Mouse (Mus musculus) retina, postnatal 1 day (tissue): ENCODE results near the gene Nek8.
A peak's percentile ranks its signal among the peaks of the same experiment; 100 is the strongest.

ENCODE experiments used
- DNase-seq: peaks from one replicate; pipeline ENCODE4 v3.0.0-alpha.2; 2012

Gene Nek8

DNA sequence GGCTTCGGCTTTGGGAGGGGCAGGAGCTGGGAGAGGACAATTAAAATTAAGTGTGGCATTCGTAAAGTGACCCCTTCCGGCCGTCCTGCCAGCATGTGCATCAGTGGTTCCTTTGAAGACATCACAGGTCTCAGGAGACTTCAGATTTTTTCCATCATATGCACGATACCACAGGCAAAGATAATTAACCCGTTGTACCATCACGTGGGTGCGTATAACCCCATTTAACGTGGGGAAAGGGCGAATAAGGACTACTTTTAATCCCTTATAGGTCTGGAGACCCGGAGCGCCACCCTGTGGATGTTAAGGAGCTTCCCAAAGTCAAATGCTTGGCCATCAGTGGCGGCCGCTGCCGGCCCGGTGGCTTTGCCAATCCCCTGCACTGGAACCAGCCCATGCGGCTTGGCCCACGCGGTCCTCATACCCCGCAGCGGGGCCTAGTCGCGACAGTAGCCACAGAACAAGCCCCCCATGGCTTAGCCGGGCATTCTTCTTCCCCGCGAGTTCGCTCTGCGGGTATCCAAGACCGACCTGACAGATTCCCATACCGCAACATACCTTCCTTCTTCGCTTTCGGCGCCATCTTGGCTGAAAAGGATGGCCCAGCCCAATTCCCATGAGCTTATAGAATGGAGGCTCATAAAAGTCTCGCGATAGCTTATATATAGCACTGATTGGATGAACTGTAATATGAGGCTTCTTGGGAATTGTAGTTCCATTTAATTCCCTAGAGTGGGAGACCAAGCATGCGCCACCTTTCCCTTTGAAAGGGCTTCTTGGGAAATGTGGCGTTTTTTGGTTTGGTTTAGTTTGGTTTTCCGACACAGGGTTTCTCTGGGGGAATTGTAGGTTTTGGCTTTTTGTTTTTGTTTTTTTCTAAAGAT is 6.7 kb upstream of the Nek8 start, which contains the start of gene Rpl23a:
TSS of gene Rpl23a (minus strand) at position 624 of the 884 bp plus-strand sequence.
- peak; percentile 98 for DNase-seq

DNA sequence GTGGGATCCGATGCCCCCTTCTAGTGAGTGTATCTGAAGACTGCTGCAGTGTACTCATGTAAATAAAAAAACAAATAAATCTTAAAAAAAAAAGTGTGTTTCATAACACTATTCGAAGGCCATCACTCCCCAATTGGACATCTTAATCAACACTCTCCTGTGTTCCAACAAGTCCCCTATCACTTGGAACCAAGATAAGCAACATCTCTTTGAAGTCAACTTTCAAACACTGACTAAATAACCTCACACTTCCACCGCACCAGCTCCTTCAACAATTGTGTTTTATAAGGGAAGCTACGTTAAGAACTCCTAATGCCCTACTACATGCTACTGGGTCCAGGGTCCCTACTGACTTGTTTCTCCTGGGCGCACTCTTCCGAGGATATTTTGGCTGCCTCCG is 6.0 kb upstream of the Nek8 start:
- no peak for DNase-seq

DNA sequence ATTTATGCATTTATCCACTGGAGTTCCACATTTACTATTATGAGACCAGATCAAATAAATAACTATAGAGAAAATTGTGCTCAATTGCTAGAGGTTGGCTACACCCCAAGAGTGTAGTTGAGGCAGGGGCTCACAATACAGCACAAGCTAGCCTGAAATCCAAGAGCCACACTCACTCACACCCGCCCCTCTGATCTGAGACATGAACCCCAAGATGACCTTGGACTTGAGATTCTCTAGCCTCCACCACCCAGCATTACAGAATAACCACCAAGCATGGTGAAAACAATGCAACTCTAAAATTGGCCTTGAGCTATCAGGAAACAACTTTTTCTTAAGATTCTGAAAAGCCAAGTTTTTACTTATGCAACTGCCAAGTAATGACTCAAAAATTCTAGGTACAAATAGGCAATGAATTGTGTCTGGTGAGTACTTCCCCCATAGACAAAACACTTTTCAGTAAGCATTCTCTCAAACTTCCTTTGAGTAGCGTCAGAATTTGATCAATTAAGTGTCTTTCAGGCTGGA is 5.4 kb upstream of the Nek8 start:
- DNase-seq = no peak

DNA sequence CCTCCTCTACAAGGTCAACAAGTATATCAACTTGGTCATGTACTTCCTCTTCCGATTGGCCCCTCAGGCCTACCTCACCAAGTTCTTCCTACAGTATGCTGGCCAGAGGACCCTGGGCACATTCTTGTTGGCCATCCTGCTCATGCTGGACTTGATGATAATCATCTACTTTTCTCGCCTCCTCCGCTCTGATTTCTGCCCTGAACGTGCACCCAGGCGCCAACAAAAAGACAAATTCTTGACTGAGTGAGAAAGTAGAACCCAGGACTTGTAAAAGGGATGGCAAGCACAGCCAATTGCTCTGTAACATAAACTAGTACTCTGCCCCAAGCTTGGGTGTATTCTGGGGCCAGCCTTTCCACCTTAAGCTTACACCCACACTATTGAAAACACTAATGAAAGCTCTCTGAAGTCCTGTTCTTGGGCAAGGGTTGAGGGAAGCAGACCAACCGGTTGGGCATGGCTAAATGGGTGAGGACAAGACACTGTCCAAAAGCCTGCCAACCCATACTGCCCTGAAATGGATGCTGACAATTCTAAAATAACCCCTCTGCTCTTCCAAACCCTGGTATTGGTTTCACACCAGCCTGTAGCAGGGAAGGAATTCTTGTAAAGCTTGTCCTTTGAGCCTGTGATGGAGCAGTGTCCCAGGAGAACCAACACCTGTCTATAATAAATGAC is 3.7 kb upstream of the Nek8 start:
- DNase-seq = no peak

DNA sequence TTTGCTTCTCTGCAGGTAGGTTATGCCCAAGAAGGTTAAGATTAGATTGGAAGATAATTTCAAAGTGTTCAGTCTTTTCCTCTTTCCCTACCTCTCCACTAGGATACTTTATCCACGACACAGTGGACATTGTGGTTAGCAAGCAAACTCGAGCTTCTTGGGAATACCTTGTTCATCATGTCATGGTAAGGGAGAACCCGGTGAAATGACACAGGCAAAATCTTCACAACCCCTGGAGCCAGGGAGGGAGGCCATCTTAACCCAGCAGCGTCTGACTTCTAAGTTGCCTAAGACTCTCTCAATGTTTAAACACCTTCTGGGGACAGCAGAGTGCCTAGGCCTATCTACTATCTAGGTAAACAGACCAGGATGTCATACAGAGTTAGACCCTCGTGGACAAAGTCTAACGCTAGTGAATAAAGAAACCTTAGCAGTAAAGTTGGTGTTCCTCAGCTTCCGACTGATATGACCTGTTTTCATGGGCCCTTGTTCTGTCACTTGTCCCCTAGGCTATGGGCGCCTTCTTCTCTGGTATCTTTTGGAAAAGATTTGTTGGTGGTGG is 3.0 kb upstream of the Nek8 start:
- DNase-seq = no peak

DNA sequence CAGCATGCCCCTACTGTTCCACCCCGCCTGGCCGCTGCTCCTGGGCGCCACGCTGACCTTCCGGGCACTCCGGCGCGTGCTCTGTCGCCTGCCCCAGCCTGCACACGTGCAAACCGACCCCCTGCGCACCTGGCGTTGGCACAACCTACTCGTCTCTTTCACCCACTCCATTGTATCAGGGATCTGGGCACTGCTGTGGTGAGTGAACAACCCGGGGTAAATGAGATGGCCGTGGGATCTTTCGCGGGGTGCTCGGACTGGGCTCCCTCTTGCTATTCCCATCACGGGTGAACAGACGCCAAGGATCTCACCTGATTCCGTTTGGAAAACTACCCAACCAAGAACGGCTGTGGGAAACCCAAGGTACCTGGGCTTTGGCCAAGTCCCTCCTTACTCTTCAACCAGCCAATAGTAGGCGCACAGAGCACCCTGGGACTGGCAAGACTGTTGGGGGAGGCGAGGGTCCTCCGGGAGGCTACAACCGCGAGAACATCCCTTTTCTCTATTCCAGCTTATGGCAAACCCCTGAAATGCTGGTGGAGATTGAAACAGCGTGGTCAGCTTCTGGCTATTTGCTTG is 2.5 kb upstream of the Nek8 start:
- peak; percentile 69 for DNase-seq

DNA sequence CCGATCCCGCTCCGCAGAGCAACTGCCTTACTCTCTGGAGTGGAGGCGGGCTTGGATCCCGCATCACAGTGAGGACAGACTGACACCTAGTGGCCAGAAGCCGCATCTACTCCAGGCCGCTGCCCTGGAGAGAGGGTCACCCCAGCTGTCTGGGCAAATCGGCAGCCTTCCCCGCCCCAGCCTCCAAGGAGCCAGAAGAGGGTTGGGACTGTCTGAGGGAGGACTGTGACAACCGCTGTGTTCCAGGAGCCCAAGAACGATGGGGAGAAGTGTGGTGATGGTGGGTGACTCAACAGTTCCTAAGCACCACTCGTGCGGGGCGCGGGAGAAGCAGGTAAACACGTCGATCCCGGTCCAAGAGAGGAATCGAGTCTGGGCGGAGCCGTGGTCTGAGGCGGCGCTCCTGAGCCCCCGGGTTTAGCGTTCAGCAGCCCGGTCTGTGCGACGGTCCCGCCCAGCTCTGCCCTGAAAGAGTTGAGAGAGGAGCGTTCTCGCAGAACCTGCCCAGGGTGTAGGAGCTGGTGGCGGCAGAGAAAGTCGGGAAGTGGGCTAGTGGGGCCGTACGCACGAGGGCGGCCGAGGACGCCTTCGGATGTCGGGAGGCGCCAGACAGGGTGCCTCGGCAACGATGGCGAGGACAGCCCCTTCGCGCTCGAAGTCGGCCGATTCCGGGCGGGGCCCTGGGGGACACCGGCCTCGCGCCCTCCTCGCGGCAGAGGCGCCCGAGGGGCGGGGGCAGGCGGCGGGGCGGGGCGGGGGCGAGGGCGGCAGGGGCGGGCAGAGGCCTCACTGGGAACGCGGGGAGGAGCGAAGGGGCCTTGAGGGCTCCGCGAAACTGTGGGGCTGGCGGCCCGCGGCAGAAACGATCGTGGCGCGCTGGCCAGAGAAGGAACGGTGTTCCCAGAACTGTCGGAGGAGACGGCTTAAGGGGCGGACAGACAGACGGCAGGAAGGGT is 1.7 kb upstream of the Nek8 start:
- DNase-seq = peak; percentile 96

DNA sequence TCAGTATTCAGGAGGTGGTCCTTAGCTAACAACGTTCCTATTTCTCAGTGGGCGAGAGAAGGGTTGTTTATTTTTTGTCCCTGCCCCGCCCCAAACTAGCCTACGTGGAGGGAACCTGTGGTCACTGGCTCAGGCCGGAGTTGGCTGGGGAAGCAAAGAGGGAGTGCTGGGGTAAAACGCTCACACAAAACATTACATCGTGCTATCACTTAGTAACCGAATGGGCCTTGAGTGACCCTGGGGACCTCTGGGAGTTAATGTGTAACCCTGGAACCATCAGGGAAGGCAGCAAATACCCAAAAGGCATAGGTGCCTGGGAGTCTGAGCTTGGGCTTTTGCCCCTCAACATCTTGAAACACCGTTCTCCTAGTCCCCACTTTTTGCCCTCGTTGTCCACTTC is 962 bp upstream of the Nek8 start:
- DNase-seq = no peak

DNA sequence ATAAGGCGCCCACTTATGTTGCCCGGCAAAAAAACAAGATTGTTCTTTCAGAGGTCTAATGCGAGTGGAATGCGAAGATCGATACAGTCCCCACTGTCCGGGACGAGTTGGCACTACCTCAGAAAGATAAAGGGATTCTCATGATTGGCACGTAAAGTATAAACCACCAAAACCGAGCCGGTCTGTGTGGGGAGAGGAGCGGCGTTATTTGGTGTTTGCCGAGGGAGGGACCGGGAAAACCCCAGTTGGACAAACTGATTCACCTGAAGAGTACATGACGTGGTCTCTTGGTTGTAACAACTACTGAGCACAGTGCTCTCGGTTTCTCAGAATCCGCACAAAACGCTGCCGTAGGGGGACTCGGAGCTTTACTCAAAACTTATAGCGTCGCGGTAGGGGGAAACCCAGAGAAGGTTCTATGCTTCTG is 443 bp upstream of the Nek8 start:
- no peak for DNase-seq

DNA sequence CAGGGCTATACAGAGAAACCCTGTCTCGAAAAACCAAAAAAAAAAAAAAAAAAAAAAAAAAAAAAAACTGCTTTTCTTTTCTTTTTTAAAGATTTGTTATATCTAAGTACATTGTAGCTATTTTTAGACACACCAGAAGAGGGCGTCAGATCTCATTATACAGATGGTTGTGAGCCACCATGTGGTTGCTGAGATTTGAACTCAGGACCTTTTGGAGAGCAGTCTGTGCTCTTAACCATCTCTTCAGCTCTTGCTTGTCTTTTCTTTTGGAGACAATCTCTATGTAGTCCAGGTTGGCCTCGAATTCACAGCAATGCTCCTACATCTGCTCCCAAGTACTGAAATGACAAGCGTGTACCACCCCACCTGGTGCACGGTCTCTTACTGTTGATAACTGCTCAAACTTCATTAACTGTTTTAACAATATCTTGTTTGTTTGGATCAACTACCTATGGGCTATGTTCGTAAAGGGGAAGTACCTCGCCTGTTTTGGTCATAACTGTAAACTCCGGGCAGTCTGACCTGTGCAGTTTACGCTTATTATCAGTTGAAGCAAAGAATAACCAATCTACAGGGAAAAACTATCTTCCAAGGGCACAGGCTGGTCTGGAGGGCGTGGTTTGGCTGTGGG is 589 bp downstream of the Nek8 start:
- no peak for DNase-seq

DNA sequence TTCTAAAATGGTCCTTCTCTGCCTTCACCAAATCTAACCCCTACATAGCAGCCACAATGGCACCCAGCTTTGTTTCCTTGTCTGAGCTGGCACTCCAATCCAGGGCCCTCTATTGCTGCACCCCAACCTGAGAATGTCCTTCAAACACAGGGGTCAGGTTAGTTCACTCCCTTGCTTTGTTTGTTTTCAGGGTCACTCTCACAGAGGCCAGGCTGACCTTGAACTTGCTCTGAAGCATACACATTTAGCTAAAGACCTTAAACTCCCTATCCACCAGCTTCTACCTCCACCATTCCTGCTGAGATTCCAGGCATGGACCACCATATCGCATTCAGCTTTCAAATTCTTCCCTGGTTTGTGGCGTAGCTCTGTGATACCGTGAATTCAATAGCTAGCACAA is 2.0 kb downstream of the Nek8 start:
- DNase-seq = no peak

DNA sequence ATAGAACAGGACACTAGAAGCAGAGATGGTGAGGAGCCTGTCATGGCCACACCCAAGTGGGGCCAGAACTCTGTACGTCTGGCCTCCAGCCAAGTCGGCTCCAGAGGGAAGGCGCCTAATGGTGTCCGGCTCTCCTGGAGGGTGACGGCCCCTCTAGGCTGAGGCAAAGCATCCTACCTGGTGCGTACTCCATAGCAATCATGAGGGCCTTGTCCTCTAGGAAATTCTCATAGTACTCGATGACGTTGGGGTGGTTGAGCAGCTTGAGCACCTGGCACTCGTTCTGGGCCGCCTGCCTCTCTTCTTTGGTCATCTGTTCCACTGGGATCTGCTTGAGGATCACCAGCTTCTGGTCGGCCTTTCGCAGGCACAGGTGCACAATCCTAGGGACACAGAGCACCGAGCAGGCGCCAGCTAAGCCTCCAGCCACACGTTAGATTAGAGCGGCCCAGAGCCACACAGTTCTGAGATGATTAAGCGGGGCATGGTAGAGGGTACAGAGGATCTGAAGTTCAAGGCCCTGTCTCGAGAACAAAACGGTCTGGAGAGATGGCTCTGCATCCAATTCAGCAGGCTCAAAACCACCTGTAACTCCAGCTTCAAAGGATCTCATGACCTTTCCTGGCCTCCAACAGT is 3.6 kb downstream of the Nek8 start:
- DNase-seq = no peak

DNA sequence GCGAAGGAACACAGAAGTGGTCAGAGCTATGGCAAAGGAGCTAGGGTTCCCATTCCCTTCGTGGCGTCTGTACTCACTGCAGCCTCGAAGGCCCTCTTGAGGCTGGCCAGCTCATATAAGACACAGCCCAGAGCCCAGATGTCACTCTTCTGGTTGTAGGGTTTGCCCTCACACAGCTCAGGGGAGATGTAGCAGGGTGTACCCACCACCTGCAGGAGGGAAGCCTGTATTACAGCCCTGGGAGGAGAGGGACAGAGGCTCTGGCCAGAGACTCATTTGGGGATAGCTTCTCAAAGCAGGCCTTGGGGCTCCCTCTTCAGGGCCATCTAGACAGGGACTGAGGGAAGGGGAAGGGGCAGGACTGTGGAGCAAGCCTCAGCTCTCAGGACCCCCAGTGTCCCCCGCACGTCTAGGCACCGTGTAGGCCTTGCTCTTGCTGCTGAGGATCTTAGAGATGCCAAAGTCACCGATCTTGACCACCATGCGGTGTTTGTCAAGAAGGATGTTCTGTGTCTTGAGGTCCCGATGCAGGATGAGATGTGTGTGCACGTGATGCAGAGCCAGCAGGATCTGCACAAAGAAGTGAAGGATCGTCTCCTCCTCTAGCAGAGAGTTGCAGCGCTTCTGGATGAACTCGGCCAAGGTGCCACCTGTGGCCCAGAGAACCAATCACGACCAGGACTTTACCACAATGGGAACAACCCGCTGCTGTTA is 4.3 kb downstream of the Nek8 start:
- no peak for DNase-seq

DNA sequence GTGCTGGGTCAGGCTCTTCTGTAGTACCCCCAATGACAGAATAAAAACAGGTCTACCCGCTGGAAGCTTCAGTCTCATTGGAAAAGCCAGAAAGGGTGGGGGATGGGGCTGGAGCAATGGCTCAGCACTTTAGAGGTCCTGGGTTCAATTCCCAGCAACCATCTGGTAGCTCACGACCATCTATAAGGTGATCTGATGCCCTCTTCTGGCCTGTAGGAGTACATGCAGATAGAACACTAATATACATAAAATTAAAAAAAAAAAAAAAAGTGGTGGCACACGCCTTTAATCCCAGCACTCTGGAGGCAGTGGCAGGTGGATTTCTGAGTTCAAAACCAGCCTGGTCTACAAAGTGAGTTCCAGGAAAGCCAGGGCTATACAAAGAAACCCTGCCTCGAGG is 5.1 kb downstream of the Nek8 start:
- DNase-seq = no peak

DNA sequence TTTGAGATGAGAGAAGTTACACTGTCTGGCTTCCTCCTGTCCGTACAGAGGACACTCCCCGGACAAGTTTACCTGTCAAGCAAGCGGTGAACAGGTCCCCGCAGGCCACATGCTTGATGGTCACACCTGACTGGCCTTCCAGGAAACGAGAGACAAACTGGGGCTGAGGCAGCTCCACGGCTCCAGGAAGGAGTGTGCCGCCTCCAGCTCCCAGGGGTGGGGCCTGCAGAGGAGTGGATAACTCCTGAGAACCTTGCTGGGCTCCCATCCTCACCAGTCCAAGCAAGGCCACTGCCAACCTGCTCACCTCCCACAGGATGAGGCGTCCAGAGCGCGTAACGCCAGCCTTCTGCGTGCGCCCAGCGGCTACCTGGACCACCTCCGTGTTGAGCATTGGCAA is 6.2 kb downstream of the Nek8 start:
- no peak for DNase-seq

DNA sequence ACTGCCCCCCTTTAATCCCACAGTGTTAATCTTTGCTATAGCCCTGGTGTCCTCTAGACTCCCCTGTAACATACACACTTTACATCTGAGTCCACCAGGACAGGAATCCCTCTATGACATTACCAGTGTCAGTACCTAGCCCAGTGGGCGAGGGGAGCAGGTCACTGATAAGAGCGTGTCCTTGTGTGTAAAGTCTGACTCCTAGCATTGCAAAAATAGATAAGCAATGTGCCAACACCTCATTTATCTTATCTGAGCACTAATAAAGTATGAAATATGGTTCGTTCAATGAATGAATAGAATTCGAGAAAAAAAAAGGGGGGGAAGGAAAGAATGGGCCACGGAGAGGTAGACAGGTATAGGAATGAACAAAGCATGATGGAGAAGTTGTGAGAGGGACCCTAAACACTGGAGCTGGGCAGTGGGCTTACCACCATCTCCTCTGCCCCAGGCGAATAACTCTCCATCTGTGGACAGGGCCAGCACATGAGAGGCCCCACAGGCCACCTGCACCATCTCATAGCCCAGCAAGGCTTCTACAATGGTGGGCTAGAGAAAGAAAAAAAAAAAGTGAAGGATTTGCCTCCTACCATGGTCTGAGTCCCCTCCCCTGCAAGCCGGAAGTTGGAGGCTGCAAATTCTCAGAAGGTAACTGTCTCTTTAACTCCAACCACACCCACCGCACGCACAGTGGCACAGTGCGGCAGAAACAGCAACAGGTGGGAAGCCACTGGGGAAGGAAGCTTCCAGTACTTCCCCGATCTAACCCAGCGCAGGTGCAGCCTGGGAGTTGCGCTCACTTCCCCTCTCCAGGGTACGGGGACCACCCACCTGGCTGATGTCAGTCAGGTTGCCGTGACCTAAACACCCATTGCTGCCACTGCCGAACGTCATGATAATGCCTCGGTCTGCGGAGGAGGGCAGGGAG is 7.7 kb downstream of the Nek8 start:
- no peak for DNase-seq

DNA sequence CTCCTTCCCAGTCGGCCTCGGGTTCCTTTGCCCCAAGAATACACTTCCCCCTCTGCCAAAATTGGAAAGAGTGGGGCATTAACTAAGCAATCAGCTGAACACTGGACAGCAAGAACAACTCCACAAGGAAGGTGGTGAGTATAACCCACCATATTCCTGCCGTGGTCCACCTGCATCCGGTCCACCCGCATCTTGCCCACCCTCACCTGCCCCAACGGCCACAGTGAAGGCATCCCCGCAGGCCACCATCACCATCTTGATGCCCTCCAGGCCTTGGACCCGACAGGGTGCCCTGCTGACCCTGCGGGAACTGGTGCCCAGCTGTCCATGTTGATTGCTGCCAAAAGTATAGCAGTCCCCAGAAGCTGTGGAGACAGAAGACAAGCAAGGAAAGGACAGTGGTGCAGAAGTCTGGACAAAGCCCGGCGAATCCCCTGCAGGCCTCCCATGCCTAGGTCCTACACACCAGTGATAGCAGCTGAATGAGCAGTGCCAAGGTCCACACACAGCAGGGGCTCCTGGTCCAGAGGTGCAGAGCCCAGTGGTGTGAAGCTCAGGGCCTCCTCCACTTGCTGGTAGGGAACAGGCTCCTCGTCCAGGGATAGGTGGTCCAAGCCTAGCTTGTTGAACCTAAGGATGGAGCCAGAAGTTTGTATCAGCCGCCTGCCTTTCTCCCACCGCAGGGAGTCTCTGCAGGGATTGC is 9.1 kb downstream of the Nek8 start:
- no peak for DNase-seq

DNA sequence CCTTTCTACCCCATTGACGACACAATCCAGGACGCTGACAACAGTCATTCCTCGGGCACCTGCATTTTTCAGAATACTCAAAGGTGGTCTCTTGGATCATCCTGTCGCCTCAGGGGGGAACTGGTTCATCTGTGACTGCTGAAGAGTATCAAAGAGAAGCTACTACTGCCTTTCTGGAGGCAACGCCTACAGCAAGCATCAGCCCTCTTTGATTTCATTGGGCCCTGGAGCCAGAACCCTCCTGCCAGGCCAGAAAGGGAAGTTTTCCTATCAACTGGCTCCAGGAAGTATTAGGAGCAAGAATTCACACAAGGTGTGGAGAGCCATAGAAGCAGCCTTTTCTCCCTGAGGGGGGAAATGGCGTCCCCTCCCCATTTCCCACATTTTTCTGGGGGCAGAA is 9.8 kb downstream of the Nek8 start:
- DNase-seq = no peak

DNA sequence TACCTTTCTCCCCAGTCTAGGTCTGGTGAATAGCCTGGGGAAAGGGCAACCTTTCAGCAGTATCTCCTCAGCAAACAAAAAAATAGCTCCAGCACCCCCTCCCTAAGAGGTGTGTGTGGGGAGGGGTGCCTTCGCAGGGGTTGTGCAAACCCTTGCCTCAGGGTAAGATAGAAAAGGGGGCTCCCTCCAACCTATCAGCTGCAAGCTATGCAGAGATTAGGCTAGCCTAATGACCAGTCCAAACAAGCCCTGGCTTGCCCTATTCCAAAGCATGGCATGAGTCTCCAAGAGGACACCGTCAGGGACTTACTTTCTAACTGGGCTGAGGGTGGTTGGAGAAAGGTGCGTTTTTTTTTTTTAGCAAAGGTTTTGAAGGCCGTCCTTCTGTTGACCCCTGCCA is 10.3 kb downstream of the Nek8 start:
- no peak for DNase-seq
